Mouse (Mus musculus): ENCODE data around the gene Togaram2. TPM values are rescaled to one million over a fixed set of nuclear protein-coding genes. Genes with fewer than 3 reads are reported as not detected.

Gene Togaram2
- polyA plus RNA-seq, 1 experiment from 2014 or later: 0.32 TPM

DNA sequence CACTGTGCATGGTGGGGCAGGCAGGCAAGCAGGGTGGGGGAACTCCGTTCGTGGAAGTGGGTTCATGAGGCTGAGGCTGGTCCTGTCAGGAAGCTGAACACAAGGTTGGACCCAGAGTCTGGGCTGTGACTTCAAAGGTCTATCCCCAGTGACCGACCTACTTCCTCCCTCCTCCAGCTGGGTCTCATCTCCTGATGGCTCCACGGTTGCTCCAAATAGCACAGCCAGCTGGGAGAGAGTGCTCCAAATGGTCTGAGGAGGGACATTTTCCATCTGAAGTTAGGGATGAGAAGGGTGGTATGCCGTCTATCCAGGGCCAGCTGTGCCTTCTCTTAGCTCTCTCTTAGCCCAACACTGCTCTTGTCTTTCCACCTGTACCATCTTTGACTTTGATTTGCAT is 16.8 kb downstream of the Togaram2 start:
- Histone ChIP-seq H3K27ac (ENCODE audit: low read depth, low read length) (no peak overlapping the region), H3K4me2 (replicated peaks; ENCODE audit: low read depth, low read length) (no peak overlapping the region), H3K4me3 (ENCODE audit: low read length) (no peak overlapping the region), H3K36me3 (ENCODE audit: control insufficient read depth, insufficient read depth, low read length) (no peaks in the 10 kb centered on the region), H3K27me3 (ENCODE audit: control insufficient read depth, insufficient read depth, low read length) (no peaks in the 10 kb centered on the region), H3K4me1 (ENCODE audit: control insufficient read depth, insufficient read depth, low read length) (peaks cover 11% of the 10 kb centered on the region), H3K9ac (ENCODE audit: low read depth, low read length) (no peak overlapping the region), H3K9me3 (ENCODE audit: control insufficient read depth, low read length) (no peaks in the 10 kb centered on the region)
- WGBS: 41% methylated on average over 5 of the region's 5 CpGs
- ATAC-seq (ENCODE audit: low FRiP score, low TSS enrichment): peak; percentile 54; the same call in 1 of the 2 replicates

DNA sequence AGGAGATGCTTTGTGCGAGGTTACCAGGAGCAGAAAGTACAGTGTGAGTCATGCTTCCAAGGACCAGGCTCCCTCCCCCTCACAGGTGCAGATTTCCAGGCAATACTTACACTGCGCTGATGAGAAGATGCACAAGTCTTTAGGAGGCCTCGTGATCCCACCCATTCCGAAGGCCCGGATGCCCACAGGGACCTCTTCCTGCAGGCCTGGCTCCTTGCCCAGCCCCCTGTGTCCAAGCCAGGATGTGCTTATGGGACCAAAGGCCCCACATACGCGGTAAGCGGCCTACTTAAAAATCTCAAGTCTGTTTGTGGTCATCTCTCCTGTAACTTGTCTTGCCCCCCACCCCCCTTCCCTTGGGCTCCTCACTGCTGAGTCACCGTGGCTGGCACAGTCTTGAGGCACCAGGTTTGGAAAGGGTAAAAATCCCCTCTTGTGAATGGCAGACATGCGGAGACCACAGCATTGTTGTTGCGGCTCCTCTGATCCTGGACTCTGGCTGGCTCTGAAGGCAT is 18.4 kb downstream of the Togaram2 start:
- ATAC-seq (ENCODE audit: low FRiP score, low TSS enrichment): no peak
- H3K27ac ChIP-seq (ENCODE audit: low read depth, low read length): no peak overlapping the region
- no peaks in the 10 kb centered on the region for H3K9me3 ChIP-seq (ENCODE audit: control insufficient read depth, low read length)
- 73% methylated on average over 11 of the region's 11 CpGs for WGBS
- no peaks in the 10 kb centered on the region for H3K27me3 ChIP-seq (ENCODE audit: control insufficient read depth, insufficient read depth, low read length)
- H3K36me3 ChIP-seq (ENCODE audit: control insufficient read depth, insufficient read depth, low read length): no peaks in the 10 kb centered on the region
- no peak overlapping the region for H3K4me3 ChIP-seq (ENCODE audit: low read length)
- H3K4me1 ChIP-seq (ENCODE audit: control insufficient read depth, insufficient read depth, low read length): peaks cover 15% of the 10 kb centered on the region
- H3K9ac ChIP-seq (ENCODE audit: low read depth, low read length): no peak overlapping the region
- H3K4me2 ChIP-seq (replicated peaks; ENCODE audit: low read depth, low read length): no peak overlapping the region

DNA sequence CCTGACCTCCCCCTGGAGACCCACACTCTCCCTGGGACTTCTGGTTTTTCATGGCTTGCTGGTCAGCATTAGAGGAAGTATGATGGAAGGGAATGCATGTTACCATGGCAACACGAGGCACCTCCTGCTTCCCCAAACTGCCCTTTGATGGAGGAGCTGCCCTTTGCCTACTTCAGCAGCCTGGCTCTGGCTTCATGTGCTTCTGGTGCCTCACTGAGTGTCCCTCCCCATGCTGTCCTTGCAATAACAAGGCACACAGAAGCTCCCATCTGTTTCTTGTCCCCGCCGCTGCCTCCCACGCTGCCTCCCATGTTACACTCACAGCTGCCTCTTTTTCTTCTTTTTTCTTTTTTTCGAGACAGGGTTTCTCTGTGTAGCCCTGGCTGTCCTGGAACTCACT is 20.3 kb downstream of the Togaram2 start:
- Histone ChIP-seq H3K4me2 (replicated peaks; ENCODE audit: low read depth, low read length) (no peak overlapping the region), H3K9ac (ENCODE audit: low read depth, low read length) (no peak overlapping the region), H3K27me3 (ENCODE audit: control insufficient read depth, insufficient read depth, low read length) (no peaks in the 10 kb centered on the region), H3K9me3 (ENCODE audit: control insufficient read depth, low read length) (no peaks in the 10 kb centered on the region), H3K27ac (ENCODE audit: low read depth, low read length) (no peak overlapping the region), H3K4me1 (ENCODE audit: control insufficient read depth, insufficient read depth, low read length) (peaks cover 15% of the 10 kb centered on the region), H3K4me3 (ENCODE audit: low read length) (no peak overlapping the region), H3K36me3 (ENCODE audit: control insufficient read depth, insufficient read depth, low read length) (no peaks in the 10 kb centered on the region)
- WGBS: 21% methylated on average over 5 of the region's 5 CpGs
- ATAC-seq (ENCODE audit: low FRiP score, low TSS enrichment): peak; percentile 44

DNA sequence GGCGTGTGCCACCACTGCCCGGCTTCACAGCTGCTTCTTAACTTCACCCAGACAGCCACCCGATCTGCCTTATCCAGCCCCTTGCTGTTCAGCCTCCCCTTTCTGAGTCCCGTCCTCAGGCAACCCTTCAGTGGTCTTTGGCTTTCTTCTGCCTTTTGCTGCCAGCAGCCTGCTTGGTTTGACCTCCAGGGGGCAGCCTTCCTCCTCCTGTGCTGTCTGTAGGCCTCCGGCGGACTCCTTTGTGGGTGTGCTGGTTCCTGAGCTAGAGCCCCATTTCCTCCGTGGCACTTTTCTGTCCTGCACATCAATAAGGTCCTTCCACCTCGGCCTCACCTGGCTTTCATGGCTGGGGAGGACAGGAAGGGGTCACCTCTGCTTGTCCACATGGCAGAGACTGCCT is 20.7 kb downstream of the Togaram2 start:
- H3K36me3 ChIP-seq (ENCODE audit: control insufficient read depth, insufficient read depth, low read length): no peaks in the 10 kb centered on the region

DNA sequence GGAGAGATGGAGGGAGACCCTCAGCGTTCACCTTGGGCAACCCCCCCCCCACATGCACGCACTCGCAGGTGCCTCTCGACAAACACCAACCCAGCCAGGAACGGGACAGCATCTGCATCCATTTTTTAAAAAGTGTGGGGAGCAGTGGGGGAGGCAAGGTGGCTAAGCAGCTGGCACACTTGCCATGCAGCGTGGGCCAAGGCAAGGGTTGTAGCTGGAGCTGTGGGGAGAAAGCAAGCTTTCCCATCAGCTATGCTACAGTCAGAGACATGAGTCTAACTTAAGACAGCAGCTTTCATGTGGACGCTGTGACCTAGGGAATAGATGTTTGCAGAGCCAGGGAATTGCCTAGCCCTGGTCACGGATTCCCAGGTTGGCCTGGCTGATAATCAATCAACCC is 22.1 kb downstream of the Togaram2 start:
- H3K27me3 ChIP-seq (ENCODE audit: control insufficient read depth, insufficient read depth, low read length): no peaks in the 10 kb centered on the region

More for the DNA sequence above, 20.7 kb downstream of the Togaram2 start:
- Histone ChIP-seq H3K4me2 (replicated peaks; ENCODE audit: low read depth, low read length) (no peak overlapping the region), H3K9me3 (ENCODE audit: control insufficient read depth, low read length) (no peaks in the 10 kb centered on the region), H3K4me1 (ENCODE audit: control insufficient read depth, insufficient read depth, low read length) (peaks cover 15% of the 10 kb centered on the region), H3K4me3 (ENCODE audit: low read length) (no peak overlapping the region), H3K9ac (ENCODE audit: low read depth, low read length) (no peak overlapping the region), H3K27me3 (ENCODE audit: control insufficient read depth, insufficient read depth, low read length) (no peaks in the 10 kb centered on the region), H3K27ac (ENCODE audit: low read depth, low read length) (no peak overlapping the region)
- 43% methylated on average over 8 of the region's 8 CpGs for whole genome bisulfite sequencing
- ATAC-seq (ENCODE audit: low FRiP score, low TSS enrichment): peak; percentile 15; the same call in 1 of the 2 replicates

DNA sequence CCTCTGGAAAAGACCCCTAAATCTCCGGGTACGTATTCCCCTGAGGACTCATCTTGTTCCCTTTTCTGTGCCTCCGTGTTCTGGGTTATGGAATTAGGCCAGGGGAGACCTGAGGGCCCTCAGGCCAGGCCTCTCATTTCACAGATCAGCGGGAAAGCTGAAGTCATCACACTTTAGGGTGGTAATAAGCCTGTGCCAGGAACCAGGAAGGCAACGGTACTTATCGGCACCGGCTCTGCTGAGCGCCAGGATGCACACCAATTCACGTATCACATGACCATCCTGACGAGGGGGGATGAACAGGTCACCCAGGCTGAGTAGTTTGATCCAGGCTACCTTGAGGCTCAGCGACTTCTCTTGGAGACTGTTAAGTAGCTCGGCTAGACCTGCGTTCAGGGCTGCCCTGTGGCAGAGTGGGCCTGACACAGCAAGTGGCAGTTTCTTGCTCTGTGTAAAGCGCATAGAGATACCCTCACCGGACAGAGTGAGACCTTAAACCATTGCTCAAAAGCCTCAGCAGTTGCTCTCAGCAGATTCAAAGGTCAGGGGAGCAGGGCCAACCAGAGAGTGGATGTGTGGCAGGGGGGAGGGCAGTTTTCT is 22.8 kb downstream of the Togaram2 start:
- Histone ChIP-seq H3K27ac (ENCODE audit: low read depth, low read length) (no peak overlapping the region), H3K4me1 (ENCODE audit: control insufficient read depth, insufficient read depth, low read length) (peaks cover 15% of the 10 kb centered on the region), H3K27me3 (ENCODE audit: control insufficient read depth, insufficient read depth, low read length) (no peaks in the 10 kb centered on the region), H3K4me2 (replicated peaks; ENCODE audit: low read depth, low read length) (no peak overlapping the region), H3K4me3 (ENCODE audit: low read length) (no peak overlapping the region), H3K9ac (ENCODE audit: low read depth, low read length) (no peak overlapping the region), H3K9me3 (ENCODE audit: control insufficient read depth, low read length) (no peaks in the 10 kb centered on the region), H3K36me3 (ENCODE audit: control insufficient read depth, insufficient read depth, low read length) (no peaks in the 10 kb centered on the region)
- 42% methylated on average over 15 of the region's 15 CpGs for WGBS
- no peak for ATAC-seq (ENCODE audit: low FRiP score, low TSS enrichment)

More for the DNA sequence above, 22.1 kb downstream of the Togaram2 start:
- H3K27ac ChIP-seq (ENCODE audit: low read depth, low read length): no peak overlapping the region
- ATAC-seq (ENCODE audit: low FRiP score, low TSS enrichment): no peak
- no peak overlapping the region for H3K9ac ChIP-seq (ENCODE audit: low read depth, low read length)
- no peak overlapping the region for H3K4me2 ChIP-seq (replicated peaks; ENCODE audit: low read depth, low read length)
- no peaks in the 10 kb centered on the region for H3K9me3 ChIP-seq (ENCODE audit: control insufficient read depth, low read length)
- 85% methylated on average over 8 of the region's 8 CpGs for WGBS
- H3K36me3 ChIP-seq (ENCODE audit: control insufficient read depth, insufficient read depth, low read length): no peaks in the 10 kb centered on the region
- peaks cover 15% of the 10 kb centered on the region for H3K4me1 ChIP-seq (ENCODE audit: control insufficient read depth, insufficient read depth, low read length)
- H3K4me3 ChIP-seq (ENCODE audit: low read length): no peak overlapping the region

DNA sequence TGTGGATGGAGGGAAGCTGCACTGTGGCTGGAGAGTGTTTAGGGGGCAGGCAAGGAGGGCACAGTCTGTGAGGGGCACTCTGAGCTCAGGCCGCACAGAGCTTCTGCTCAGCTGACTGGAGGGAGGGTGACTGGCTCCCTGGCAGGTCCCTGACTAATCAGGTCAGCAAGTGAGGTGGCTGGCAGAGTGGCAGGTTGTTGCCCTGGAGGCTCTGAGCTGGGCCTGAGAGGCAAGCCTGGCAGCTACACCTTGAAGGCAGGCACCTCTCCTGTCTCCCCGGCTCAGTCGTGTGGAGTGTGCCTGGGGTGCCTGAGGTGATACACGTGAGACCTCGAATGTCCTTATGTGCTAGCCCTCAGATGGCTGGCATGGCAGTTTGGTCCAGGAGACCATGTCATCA is 23.3 kb downstream of the Togaram2 start:
- Histone ChIP-seq H3K36me3 (ENCODE audit: control insufficient read depth, insufficient read depth, low read length) (no peaks in the 10 kb centered on the region), H3K4me2 (replicated peaks; ENCODE audit: low read depth, low read length) (no peak overlapping the region), H3K27ac (ENCODE audit: low read depth, low read length) (no peak overlapping the region), H3K9me3 (ENCODE audit: control insufficient read depth, low read length) (no peaks in the 10 kb centered on the region), H3K27me3 (ENCODE audit: control insufficient read depth, insufficient read depth, low read length) (no peaks in the 10 kb centered on the region), H3K4me3 (ENCODE audit: low read length) (no peak overlapping the region), H3K9ac (ENCODE audit: low read depth, low read length) (no peak overlapping the region), H3K4me1 (ENCODE audit: control insufficient read depth, insufficient read depth, low read length) (peaks cover 15% of the 10 kb centered on the region)
- ATAC-seq (ENCODE audit: low FRiP score, low TSS enrichment): no peak
- 79% methylated on average over 5 of the region's 5 CpGs for WGBS

DNA sequence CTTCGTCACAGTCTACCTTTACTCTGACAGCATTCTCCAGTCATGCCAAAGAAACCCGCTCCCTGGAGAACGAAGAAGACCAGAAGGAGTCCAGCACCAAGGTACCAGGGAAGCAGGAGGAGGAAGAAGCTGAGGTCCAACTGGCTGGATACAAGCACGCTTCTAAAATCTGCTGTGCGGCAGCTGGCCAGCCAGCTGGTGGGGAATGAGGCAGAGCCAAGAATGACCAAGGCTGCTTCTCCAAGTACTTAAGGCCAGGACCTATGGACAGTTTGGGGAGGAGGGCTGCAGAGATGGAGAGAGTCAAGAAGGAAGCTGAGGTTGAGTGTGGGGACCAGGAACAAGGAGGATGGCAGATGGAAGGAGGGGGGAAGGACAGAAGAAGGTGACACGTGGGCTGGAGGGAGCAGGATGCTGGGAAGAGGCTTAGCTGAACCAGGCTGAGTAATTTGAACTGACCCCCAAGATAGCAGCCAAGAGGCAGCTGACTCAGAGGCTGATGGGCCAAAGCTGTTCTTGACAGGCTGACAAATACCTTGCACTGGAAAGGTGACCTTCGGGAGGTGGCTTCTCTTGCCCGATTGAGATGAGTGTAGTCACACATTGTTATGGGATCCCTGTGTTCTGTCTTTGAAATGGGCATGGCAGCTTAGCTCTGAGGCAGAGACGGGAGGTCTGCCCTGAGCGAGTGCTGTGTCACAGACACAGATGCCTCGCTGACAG is 25.0 kb downstream of the Togaram2 start:
- Histone ChIP-seq H3K9ac (ENCODE audit: low read depth, low read length) (no peak overlapping the region), H3K27me3 (ENCODE audit: control insufficient read depth, insufficient read depth, low read length) (no peaks in the 10 kb centered on the region), H3K4me3 (ENCODE audit: low read length) (no peak overlapping the region), H3K4me1 (ENCODE audit: control insufficient read depth, insufficient read depth, low read length) (peaks cover 12% of the 10 kb centered on the region; the same call in 1 of the 2 replicates), H3K27ac (ENCODE audit: low read depth, low read length) (no peak overlapping the region), H3K9me3 (ENCODE audit: control insufficient read depth, low read length) (no peaks in the 10 kb centered on the region), H3K4me2 (replicated peaks; ENCODE audit: low read depth, low read length) (no peak overlapping the region), H3K36me3 (ENCODE audit: control insufficient read depth, insufficient read depth, low read length) (no peaks in the 10 kb centered on the region)
- no peak for ATAC-seq (ENCODE audit: low FRiP score, low TSS enrichment)
- WGBS: 68% methylated on average over 11 of the region's 11 CpGs

DNA sequence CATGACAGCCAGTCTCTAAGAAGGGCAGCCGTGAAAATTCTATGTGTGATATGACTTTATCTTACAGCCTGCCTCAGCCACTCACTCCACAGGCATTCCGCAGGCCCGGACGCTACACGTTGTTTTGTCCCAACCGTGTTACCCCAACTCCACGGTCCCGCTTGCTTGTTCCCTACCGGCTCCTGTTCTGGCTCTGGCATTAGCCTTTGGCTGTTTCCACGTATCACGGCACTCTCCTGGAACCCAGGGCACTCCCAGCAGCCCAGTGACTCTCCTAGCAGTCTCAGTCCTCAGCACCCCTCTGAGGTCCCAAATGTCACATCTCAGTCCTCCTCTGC is 25.5 kb downstream of the Togaram2 start:
- Histone ChIP-seq H3K27ac (ENCODE audit: low read depth, low read length) (no peak overlapping the region), H3K4me1 (ENCODE audit: control insufficient read depth, insufficient read depth, low read length) (0 out of 2 replicates have a peak, but pooled peaks cover 6% of the 10 kb centered on the region), H3K4me3 (ENCODE audit: low read length) (no peak overlapping the region), H3K9ac (ENCODE audit: low read depth, low read length) (no peak overlapping the region), H3K36me3 (ENCODE audit: control insufficient read depth, insufficient read depth, low read length) (no peaks in the 10 kb centered on the region), H3K27me3 (ENCODE audit: control insufficient read depth, insufficient read depth, low read length) (no peaks in the 10 kb centered on the region), H3K4me2 (replicated peaks; ENCODE audit: low read depth, low read length) (no peak overlapping the region), H3K9me3 (ENCODE audit: control insufficient read depth, low read length) (no peaks in the 10 kb centered on the region)
- no peak for ATAC-seq (ENCODE audit: low FRiP score, low TSS enrichment)
- 84% methylated on average over 11 of the region's 11 CpGs for whole genome bisulfite sequencing
